Mouse (Mus musculus): ENCODE measurements around the gene Slc8a2. TPM values are rescaled to one million over a fixed set of nuclear protein-coding genes. Genes with fewer than 3 reads are reported as not detected.

Slc8a2 gene
- 0.33 and 0.38 TPM in 2 replicates for polyA plus RNA-seq (2012; rRNA removed)

DNA sequence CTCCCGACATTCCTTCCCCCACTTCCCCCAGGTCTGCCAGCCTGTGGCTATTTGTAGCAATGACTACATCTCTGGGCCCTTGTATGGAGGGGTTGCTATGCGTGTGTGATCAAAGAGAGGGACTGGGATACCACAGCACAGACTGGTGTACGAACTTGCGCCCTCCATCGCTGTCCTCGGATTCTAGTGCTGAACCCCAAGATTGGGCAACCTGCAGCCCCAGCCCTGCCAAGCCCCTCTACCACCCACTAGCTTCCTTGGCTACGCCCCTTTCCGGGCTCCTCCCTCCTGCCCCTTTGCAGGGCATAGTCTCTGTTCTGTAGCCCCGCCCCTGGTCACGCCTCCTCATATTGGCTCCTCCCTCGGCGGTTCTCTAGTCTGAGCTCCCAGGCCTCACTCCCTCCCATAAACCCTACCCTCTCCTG, at the start of gene Slc8a2:
Slc8a2 (plus strand) TSS at position 406 of the 425 bp plus-strand sequence.
- DNase-seq, result peak; percentile 64
- H3K27ac ChIP-seq (ENCODE audit: insufficient read depth, low read depth, low read length), result no peak within 1 kb of the TSS
- H3K4me3 ChIP-seq (ENCODE audit: insufficient read depth, low read depth, low read length), result peak within 1 kb of the TSS; percentile 41

DNA sequence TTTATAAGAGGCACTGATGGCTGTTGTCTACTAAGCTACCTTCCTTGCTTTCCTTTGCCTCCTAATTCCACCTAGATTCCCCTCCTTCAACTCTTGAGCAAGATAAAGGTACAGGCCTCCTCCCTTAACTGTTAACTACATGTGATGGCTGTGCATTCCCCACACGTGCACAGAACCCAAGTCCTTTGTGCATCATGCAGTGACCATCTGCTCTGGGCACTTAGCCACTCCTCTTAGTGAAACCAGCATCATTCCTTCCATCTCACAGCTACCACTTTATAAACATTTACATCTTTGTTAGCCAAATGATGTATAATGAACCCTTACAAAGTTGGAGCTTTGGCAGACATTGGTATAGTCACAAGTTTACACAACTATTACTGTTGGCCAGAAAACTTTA, 49.7 kb upstream of the Slc8a2 start:
- WGBS, result 66% methylated on average over 1 of the region's 1 CpGs
- no peaks in the 10 kb centered on the region for H3K36me3 ChIP-seq (ENCODE audit: control insufficient read depth, insufficient read depth, low read length)
- TF ChIP-seq POLR2A (IDR thresholded peaks at IDR 0.05; ENCODE audit: low read depth, low read length), result no peak
- TF ChIP-seq CTCF (conservative IDR thresholded peaks at IDR 0.05; ENCODE audit: insufficient read depth, insufficient read length, low read depth, low read length), result no peak
- H3K27me3 ChIP-seq (replicated peaks; ENCODE audit: control insufficient read depth, insufficient read depth, low read length), result no peaks in the 10 kb centered on the region
- no peak overlapping the region for H3K27ac ChIP-seq (ENCODE audit: insufficient read depth, low read depth, low read length)
- no peak overlapping the region for H3K4me3 ChIP-seq (ENCODE audit: insufficient read depth, low read depth, low read length)
- H3K4me1 ChIP-seq (ENCODE audit: control insufficient read depth, insufficient read depth, low read length), result no peaks in the 10 kb centered on the region
- DNase-seq, result no peak

More for the DNA sequence above, at the start of gene Slc8a2:
- 4% methylated on average over 12 of the region's 12 CpGs for WGBS
- TF ChIP-seq CTCF (conservative IDR thresholded peaks at IDR 0.05; ENCODE audit: insufficient read depth, insufficient read length, low read depth, low read length) (no peak), POLR2A (IDR thresholded peaks at IDR 0.05; ENCODE audit: low read depth, low read length) (no peak)
- Histone ChIP-seq H3K27me3 (replicated peaks; ENCODE audit: control insufficient read depth, insufficient read depth, low read length) (no peaks in the 10 kb centered on the region), H3K4me1 (ENCODE audit: control insufficient read depth, insufficient read depth, low read length) (no peaks in the 10 kb centered on the region), H3K36me3 (ENCODE audit: control insufficient read depth, insufficient read depth, low read length) (no peaks in the 10 kb centered on the region)

DNA sequence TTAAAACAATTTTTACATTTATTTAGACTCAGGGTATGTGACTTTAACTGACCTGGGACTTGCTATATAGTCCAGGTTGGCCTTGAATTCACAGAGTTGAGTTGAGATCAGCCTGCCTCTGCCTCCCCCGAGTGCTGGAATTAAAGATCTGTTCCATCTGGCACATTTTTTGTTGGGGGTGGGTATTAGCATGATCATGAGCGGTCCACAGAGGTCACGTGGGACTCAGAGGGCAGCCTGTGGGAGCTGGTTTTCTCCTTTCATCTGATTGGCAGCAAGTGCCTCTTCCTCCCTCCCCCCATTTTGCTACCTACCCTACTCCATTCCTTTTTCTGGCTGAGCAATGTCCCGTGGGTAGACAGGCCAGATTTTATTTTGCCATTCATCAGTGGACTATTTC, 49.0 kb upstream of the Slc8a2 start:
- no peak overlapping the region for H3K4me3 ChIP-seq (ENCODE audit: insufficient read depth, low read depth, low read length)
- H3K27ac ChIP-seq (ENCODE audit: insufficient read depth, low read depth, low read length), result no peak overlapping the region
- no peak for TF ChIP-seq POLR2A (IDR thresholded peaks at IDR 0.05; ENCODE audit: low read depth, low read length)
- TF ChIP-seq CTCF (conservative IDR thresholded peaks at IDR 0.05; ENCODE audit: insufficient read depth, insufficient read length, low read depth, low read length), result no peak
- no peaks in the 10 kb centered on the region for H3K4me1 ChIP-seq (ENCODE audit: control insufficient read depth, insufficient read depth, low read length)
- H3K36me3 ChIP-seq (ENCODE audit: control insufficient read depth, insufficient read depth, low read length), result no peaks in the 10 kb centered on the region
- DNase-seq, result no peak
- 54% methylated on average over 4 of the region's 4 CpGs for WGBS
- H3K27me3 ChIP-seq (replicated peaks; ENCODE audit: control insufficient read depth, insufficient read depth, low read length), result no peaks in the 10 kb centered on the region

DNA sequence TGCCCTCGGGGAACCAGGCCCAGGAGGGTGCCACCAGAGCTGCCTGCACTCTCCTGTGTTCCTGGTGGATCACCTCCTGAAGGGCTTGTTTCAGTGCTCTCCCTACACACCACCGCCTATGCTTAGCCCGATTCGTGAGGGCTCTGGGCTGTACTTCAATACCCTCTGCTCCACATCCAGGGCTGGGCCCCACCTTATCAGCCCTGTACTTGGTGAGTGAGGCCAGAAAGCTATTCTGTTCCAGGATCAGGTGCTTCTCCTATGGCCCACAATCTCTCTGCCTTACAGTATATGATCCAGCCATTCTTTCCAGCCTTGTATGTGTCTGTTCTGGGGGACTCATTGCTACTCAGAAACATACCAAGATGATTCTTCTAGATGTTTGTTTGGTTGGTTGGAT, 46.3 kb upstream of the Slc8a2 start:
- TF ChIP-seq CTCF (conservative IDR thresholded peaks at IDR 0.05; ENCODE audit: insufficient read depth, insufficient read length, low read depth, low read length) (no peak), POLR2A (IDR thresholded peaks at IDR 0.05; ENCODE audit: low read depth, low read length) (no peak)
- no peak for DNase-seq
- H3K4me3 ChIP-seq (ENCODE audit: insufficient read depth, low read depth, low read length), result no peak overlapping the region
- H3K36me3 ChIP-seq (ENCODE audit: control insufficient read depth, insufficient read depth, low read length), result no peaks in the 10 kb centered on the region
- 65% methylated on average over 4 of the region's 4 CpGs for WGBS
- H3K27ac ChIP-seq (ENCODE audit: insufficient read depth, low read depth, low read length), result no peak overlapping the region
- no peaks in the 10 kb centered on the region for H3K4me1 ChIP-seq (ENCODE audit: control insufficient read depth, insufficient read depth, low read length)
- H3K27me3 ChIP-seq (replicated peaks; ENCODE audit: control insufficient read depth, insufficient read depth, low read length), result no peaks in the 10 kb centered on the region

DNA sequence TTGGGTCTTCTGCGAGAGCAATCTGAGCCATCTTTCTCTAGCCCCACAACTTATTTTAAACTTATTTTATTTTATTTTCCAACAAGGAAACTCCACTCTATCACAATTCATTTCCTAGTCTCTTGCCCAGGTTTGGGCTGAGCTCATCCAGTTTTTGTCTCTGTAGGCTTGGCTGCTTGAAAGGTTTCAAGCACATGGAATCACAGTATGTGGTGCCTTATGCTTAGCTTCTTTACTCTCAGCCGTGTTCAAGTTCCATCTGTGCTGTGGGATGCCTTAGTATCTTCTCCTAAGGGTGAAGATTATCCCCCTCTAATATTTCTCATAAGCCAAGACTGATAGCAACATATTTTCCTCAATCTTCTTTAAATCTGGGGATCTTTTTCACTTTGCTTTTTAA, 42.0 kb upstream of the Slc8a2 start:
- TF ChIP-seq POLR2A (IDR thresholded peaks at IDR 0.05; ENCODE audit: low read depth, low read length), result no peak
- no peak for TF ChIP-seq CTCF (conservative IDR thresholded peaks at IDR 0.05; ENCODE audit: insufficient read depth, insufficient read length, low read depth, low read length)
- no peak for DNase-seq
- 76% methylated on average over 2 of the region's 2 CpGs for WGBS
- Histone ChIP-seq H3K27me3 (replicated peaks; ENCODE audit: control insufficient read depth, insufficient read depth, low read length) (no peaks in the 10 kb centered on the region), H3K27ac (ENCODE audit: insufficient read depth, low read depth, low read length) (no peak overlapping the region), H3K4me1 (ENCODE audit: control insufficient read depth, insufficient read depth, low read length) (no peaks in the 10 kb centered on the region), H3K36me3 (ENCODE audit: control insufficient read depth, insufficient read depth, low read length) (no peaks in the 10 kb centered on the region), H3K4me3 (ENCODE audit: insufficient read depth, low read depth, low read length) (no peak overlapping the region)

DNA sequence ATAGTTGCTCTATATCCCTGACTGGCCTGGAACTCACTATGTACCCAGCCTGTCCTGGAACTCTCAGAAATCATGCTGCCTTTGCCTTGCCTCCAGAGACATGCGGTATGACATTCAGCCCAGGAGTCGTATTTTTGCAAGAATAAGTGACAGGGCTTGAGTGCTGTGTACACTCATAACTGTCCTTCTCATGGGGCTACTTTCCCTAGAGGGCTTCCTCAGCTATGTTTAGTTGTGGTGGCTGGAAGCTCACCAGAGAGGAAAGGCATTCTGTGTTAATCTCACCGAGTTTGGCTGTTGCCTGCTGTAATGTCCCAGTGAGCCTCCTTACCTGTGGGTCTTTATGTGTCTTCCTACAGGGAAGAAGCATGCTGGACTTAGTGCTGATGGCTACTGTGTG, 35.0 kb upstream of the Slc8a2 start:
- no peak for DNase-seq
- 58% methylated on average over 3 of the region's 3 CpGs for WGBS
- TF ChIP-seq CTCF (conservative IDR thresholded peaks at IDR 0.05; ENCODE audit: insufficient read depth, insufficient read length, low read depth, low read length) (no peak), POLR2A (IDR thresholded peaks at IDR 0.05; ENCODE audit: low read depth, low read length) (no peak)

DNA sequence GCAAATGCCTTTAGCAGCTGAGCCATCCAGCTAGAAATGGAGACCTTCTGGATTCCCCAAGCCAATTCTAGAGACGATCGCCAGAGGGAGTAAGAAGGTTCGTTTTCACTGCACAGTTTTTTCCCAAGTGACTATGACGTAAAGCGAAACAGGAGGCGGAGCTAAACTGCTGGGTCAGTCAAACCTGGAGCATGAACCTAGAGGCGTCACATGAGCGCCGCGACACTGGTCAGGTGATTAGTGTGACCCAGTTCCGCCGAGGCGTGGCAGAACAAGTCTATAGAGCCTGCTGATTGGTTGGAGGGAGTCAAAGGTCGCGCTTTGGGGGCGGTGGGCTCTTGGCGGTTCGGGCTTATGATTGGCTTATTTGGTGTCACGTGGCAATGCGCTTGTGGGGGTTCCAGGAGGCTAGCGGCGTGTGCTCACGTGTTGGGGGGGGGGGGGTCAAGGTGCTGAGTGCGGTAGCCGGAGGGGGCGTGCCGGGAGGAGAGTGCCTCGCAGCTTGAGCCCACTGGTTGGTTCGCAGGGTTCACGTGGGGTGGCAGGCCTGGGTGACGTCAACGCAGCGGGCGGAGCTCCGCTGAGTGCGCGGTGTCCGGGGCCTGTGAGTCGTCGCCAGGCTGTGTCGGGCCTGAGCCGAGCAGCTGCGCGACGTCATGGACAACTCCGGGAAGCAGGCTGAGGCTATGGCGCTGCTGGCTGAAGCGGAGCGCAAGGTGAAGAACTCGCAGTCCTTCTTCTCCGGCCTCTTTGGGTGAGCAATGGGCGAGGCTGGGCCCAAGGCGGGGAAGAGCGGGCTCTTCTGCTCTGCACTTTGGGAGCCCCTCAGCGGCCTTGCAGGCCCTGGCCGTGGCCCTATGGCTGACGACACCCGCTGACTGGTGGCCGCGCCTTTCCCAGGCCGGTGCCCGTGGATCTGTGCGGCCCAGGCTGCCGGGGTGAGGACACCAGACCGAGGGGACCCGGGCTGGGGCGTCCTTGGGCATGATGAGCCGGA, 31.3 kb upstream of the Slc8a2 start, which contains the start of gene Napa:
Napa (plus strand) TSS at position 438 of the 997 bp plus-strand sequence.
- Histone ChIP-seq H3K27me3 (replicated peaks; ENCODE audit: control insufficient read depth, insufficient read depth, low read length) (no peaks in the 10 kb centered on the region), H3K36me3 (ENCODE audit: control insufficient read depth, insufficient read depth, low read length) (no peaks in the 10 kb centered on the region), H3K4me1 (ENCODE audit: control insufficient read depth, insufficient read depth, low read length) (peaks cover 13% of the 10 kb centered on the region; the same call in 1 of the 2 replicates), H3K27ac (ENCODE audit: insufficient read depth, low read depth, low read length) (peak within 1 kb of the TSS; percentile 74), H3K4me3 (ENCODE audit: insufficient read depth, low read depth, low read length) (peak within 1 kb of the TSS; percentile 77)
- peak; percentile 100 for DNase-seq
- TF ChIP-seq CTCF (conservative IDR thresholded peaks at IDR 0.05; ENCODE audit: insufficient read depth, insufficient read length, low read depth, low read length), result peak; percentile 65
- peak; percentile 90 for TF ChIP-seq POLR2A (IDR thresholded peaks at IDR 0.05; ENCODE audit: low read depth, low read length)
- under 1% methylated on average over 68 of the region's 68 CpGs for WGBS

More for the DNA sequence above, 35.0 kb upstream of the Slc8a2 start:
- Histone ChIP-seq H3K27me3 (replicated peaks; ENCODE audit: control insufficient read depth, insufficient read depth, low read length) (no peaks in the 10 kb centered on the region), H3K4me3 (ENCODE audit: insufficient read depth, low read depth, low read length) (no peak overlapping the region), H3K27ac (ENCODE audit: insufficient read depth, low read depth, low read length) (no peak overlapping the region), H3K4me1 (ENCODE audit: control insufficient read depth, insufficient read depth, low read length) (peaks cover 3% of the 10 kb centered on the region; the same call in 1 of the 2 replicates), H3K36me3 (ENCODE audit: control insufficient read depth, insufficient read depth, low read length) (no peaks in the 10 kb centered on the region)
